Mouse (Mus musculus) gastrocnemius, postnatal 14 days (tissue): ENCODE results near the gene Sumf1. TPM values are rescaled to one million over a fixed set of nuclear protein-coding genes. Genes with fewer than 3 reads are reported as not detected.

Source experiments
- total RNA-seq, 2 experiments: library from RNA; stranded (reverse); gene quantifications; 2 replicates each; pipeline ENCODE4 v1.2.3; 2021

Gene Sumf1
- total RNA-seq, 2 experiments from 2014 or later = 9.5 TPM

Other genes with a start within 250 kb of the Sumf1 start
- 1 to 10 TPM; 3.7 to 4.0 TPM for gene Setmar, start 120.5 kb downstream of the Sumf1 start, total RNA-seq
- 10 to 100 TPM; 17.0 to 18.8 TPM for gene Itpr1, start 27.5 kb upstream of the Sumf1 start, total RNA-seq